Mouse (Mus musculus) urinary bladder, postnatal 0 days (tissue): ENCODE results near the gene Dgkd. TPM values are rescaled to one million over a fixed set of nuclear protein-coding genes. Genes with fewer than 3 reads are reported as not detected.

Experiments
- polyA plus RNA-seq: library from polyadenylated mRNA; unstranded; fragments of >200 nt; fragmentation: Nextera tagmentation; extraction: Ambion mirVana; gene quantifications from 2 replicates; pipeline ENCODE4 v1.2.1, GENCODE M21; 2015

Gene Dgkd
- polyA plus RNA-seq = 14.7 and 15.9 TPM in 2 replicates

GRCm38 (mm10) chr1:87852892-87853600 is at the start of gene Dgkd:
TSS of gene Dgkd (plus strand) at chr1:87853287.

GRCm38 (mm10) chr1:87803576-87803975 is 49.5 kb upstream of the Dgkd start, which contains the start of gene Sag:
TSS of gene Sag (plus strand) at chr1:87803680.

Other genes with a start within 250 kb of the Dgkd start
- gene Inpp5d, start 233.0 kb upstream of the Dgkd start, polyA plus RNA-seq = 4.2 and 9.7 TPM in 2 replicates
- gene Atg16l1, start 97.4 kb upstream of the Dgkd start, polyA plus RNA-seq = 18.4 and 20.4 TPM in 2 replicates
- gene Sag, start 49.6 kb upstream of the Dgkd start, polyA plus RNA-seq = 0.51 and 0.65 TPM in 2 replicates
- 11.9 and 12.7 TPM in 2 replicates for gene Usp40, start 155.3 kb downstream of the Dgkd start, polyA plus RNA-seq
- gene Ugt1a10, start 202.1 kb downstream of the Dgkd start, polyA plus RNA-seq = not detected in 2 replicates
- gene Ugt1a9, start 217.5 kb downstream of the Dgkd start, polyA plus RNA-seq = not detected in 2 replicates
- gene Ugt1a8, start 234.5 kb downstream of the Dgkd start, polyA plus RNA-seq = not detected in 2 replicates
- 6.8 and 10.6 TPM in 2 replicates for gene Ugt1a7c, start 241.8 kb downstream of the Dgkd start, polyA plus RNA-seq
- 1.8 and 2.5 TPM in 2 replicates for gene Ugt1a6b, start 250.0 kb downstream of the Dgkd start, polyA plus RNA-seq